Mouse (Mus musculus) E14TG2a.4 (cell line): ENCODE measurements around the gene Ier2.

Source experiments
- CTCF ChIP-seq: conservative IDR thresholded peaks from 2 replicates; pipeline ENCODE4 v1.5.1; 2014; ENCODE audit warnings: low read length
- NANOG ChIP-seq: IDR thresholded peaks from 2 replicates; pipeline ENCODE4 v1.6.1; 2014; ENCODE audit warnings: borderline replicate concordance, low read length, mixed read lengths
- POU5F1 ChIP-seq: IDR thresholded peaks from 2 replicates; pipeline ENCODE4 v1.6.1; 2014; ENCODE audit warnings: low read length, borderline replicate concordance

- TF ChIP-seq CTCF (no peak), POU5F1 (no peak), NANOG (no peak)
These were observed 35.6 kb upstream of the Ier2 start for GRCm38 (mm10) chr8:84698288-84698687.
